Mouse (Mus musculus): ENCODE data around the gene Cct3.

- TF ChIP-seq CTCF (IDR thresholded peaks at IDR 0.05; ENCODE audit: borderline replicate concordance, extremely low read depth, insufficient read depth, insufficient read length), result no peak
- no peak for TF ChIP-seq POLR2A (IDR thresholded peaks at IDR 0.05; ENCODE audit: borderline replicate concordance, extremely low read depth, insufficient read depth, insufficient read length, poor library complexity, severe bottlenecking)
Measured at GRCm38 (mm10) chr3:88337367-88338020, 40.6 kb downstream of the Cct3 start.
